Mouse (Mus musculus): ENCODE data around the gene Olfr351. TPM values are rescaled to one million over a fixed set of nuclear protein-coding genes. Genes with fewer than 3 reads are reported as not detected.

Olfr351 gene
- not detected in 2 replicates for polyA plus RNA-seq (2015; fragmentation: Nextera tagmentation; extraction: Ambion mirVana)

DNA sequence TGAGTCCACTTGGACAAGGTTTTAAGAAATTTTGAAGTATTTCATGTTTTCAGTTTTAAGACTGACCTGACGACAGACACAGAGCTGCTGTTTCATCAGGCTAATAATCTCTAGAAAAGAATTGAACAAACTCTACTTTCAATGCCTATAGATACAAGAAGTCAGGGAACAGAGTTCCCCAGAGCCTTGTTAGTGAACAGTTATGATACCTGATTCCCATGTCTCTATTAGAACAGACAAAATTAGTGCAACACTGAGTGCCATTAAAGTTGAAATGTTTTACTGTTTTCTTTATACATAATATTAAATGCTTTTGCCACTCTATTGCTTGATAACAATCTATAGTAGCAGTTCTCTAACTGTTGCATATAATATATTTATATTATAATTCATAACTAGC, at the start of gene Olfr351:
Olfr351 (minus strand) TSS at position 101 of the 400 bp plus-strand sequence.
- Histone ChIP-seq H3K36me3 (ENCODE audit: control insufficient read depth, insufficient read depth, low read length) (no peaks in the 10 kb centered on the region), H3K4me3 (ENCODE audit: low read length) (no peak within 1 kb of the TSS), H3K9ac (ENCODE audit: low read depth, low read length) (no peak within 1 kb of the TSS), H3K4me1 (ENCODE audit: control insufficient read depth, insufficient read depth, low read depth, low read length) (no peaks in the 10 kb centered on the region), H3K9me3 (ENCODE audit: control insufficient read depth, low read length) (peaks cover 8% of the 10 kb centered on the region), H3K4me2 (ENCODE audit: low read length) (no peak within 1 kb of the TSS), H3K27me3 (replicated peaks; ENCODE audit: control insufficient read depth, insufficient read depth, low read length) (no peaks in the 10 kb centered on the region), H3K27ac (ENCODE audit: low read depth, low read length) (no peak within 1 kb of the TSS)
- ATAC-seq: no peak
- 73% methylated on average over 1 of the region's 1 CpGs for WGBS

DNA sequence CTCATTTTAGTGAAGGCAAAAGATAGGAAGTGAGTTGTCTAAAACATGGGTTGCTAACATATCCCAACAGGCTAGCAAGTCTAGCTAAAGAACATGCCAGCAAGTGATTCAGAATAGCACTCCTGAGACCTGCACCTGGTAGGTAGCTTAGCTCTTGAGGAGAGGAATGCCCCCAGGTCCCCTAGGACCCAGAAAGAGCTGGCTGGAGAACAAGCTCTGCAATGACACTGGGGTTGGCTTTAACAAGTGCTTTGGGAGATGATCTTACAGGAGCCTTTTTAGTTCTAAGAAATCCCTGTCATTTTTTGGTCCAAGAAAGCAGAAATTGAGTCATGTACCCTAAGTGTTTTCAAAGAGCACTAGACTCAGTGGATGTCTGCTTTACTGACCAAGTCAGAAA, 42.9 kb upstream of the Olfr351 start, which contains the start of gene Olfr354:
Olfr354 (plus strand) TSS at position 301 of the 400 bp plus-strand sequence.
- H3K9me3 ChIP-seq (ENCODE audit: control insufficient read depth, low read length): peaks cover 3% of the 10 kb centered on the region; the same call in 1 of the 2 replicates
- no peak within 1 kb of the TSS for H3K4me3 ChIP-seq (ENCODE audit: low read length)
- H3K4me2 ChIP-seq (ENCODE audit: low read length): no peak within 1 kb of the TSS
- ATAC-seq: no peak
- H3K27me3 ChIP-seq (replicated peaks; ENCODE audit: control insufficient read depth, insufficient read depth, low read length): no peaks in the 10 kb centered on the region
- no peak within 1 kb of the TSS for H3K9ac ChIP-seq (ENCODE audit: low read depth, low read length)
- H3K4me1 ChIP-seq (ENCODE audit: control insufficient read depth, insufficient read depth, low read depth, low read length): no peaks in the 10 kb centered on the region
- no peaks in the 10 kb centered on the region for H3K36me3 ChIP-seq (ENCODE audit: control insufficient read depth, insufficient read depth, low read length)
- no peak within 1 kb of the TSS for H3K27ac ChIP-seq (ENCODE audit: low read depth, low read length)

DNA sequence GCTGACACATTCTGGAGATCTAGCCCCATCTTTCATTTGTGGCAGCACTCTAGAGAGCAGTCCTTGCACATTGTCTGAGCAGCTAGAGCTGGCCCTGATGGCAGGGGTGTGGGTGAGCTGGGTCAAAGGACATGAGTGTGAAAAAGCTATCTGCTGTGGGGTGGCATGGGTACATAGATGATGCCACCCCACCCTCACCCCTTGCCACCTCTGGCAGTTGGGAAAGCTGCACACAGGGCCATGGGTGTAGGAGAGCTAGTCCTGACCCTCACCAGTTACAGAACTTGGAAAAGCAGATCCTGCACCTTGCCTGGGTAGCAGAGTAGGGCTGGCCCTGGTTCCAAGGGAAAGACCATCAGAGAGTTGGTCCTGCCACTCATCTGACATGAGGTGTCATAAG, 34.7 kb upstream of the Olfr351 start:
- ATAC-seq: no peak
- Histone ChIP-seq H3K27ac (ENCODE audit: low read depth, low read length) (no peak overlapping the region), H3K9me3 (ENCODE audit: control insufficient read depth, low read length) (peaks cover 12% of the 10 kb centered on the region), H3K27me3 (replicated peaks; ENCODE audit: control insufficient read depth, insufficient read depth, low read length) (no peaks in the 10 kb centered on the region), H3K4me1 (ENCODE audit: control insufficient read depth, insufficient read depth, low read depth, low read length) (no peaks in the 10 kb centered on the region), H3K4me3 (ENCODE audit: low read length) (no peak overlapping the region), H3K4me2 (ENCODE audit: low read length) (no peak overlapping the region), H3K9ac (ENCODE audit: low read depth, low read length) (no peak overlapping the region), H3K36me3 (ENCODE audit: control insufficient read depth, insufficient read depth, low read length) (no peaks in the 10 kb centered on the region)

DNA sequence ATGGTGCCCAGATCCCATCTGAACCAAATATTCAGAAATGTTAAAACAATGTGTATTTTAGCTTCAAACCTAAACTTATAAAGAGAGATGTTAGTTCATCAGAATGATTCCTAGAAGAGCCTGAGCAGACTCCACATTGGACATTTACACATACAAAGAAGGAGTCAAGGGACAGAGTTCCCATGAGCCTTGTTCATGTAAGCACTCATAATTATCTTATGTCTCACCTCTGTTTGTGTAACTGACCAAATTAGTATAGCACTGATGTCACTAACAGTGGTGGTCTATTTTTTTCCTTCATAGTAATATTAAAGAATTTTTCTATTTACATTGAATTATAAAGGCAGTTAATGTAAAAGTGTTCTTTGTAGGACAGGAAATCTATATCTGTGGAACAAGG, 30.4 kb upstream of the Olfr351 start, which contains the start of gene Olfr353:
Olfr353 (minus strand) TSS at position 101 of the 400 bp plus-strand sequence.
- no peak within 1 kb of the TSS for H3K4me3 ChIP-seq (ENCODE audit: low read length)
- no peak for ATAC-seq
- H3K4me1 ChIP-seq (ENCODE audit: control insufficient read depth, insufficient read depth, low read depth, low read length): no peaks in the 10 kb centered on the region
- H3K4me2 ChIP-seq (ENCODE audit: low read length): no peak within 1 kb of the TSS
- no peaks in the 10 kb centered on the region for H3K36me3 ChIP-seq (ENCODE audit: control insufficient read depth, insufficient read depth, low read length)
- peaks cover 3% of the 10 kb centered on the region; the same call in 1 of the 2 replicates for H3K9me3 ChIP-seq (ENCODE audit: control insufficient read depth, low read length)
- H3K27ac ChIP-seq (ENCODE audit: low read depth, low read length): no peak within 1 kb of the TSS
- H3K27me3 ChIP-seq (replicated peaks; ENCODE audit: control insufficient read depth, insufficient read depth, low read length): no peaks in the 10 kb centered on the region
- no peak within 1 kb of the TSS for H3K9ac ChIP-seq (ENCODE audit: low read depth, low read length)

DNA sequence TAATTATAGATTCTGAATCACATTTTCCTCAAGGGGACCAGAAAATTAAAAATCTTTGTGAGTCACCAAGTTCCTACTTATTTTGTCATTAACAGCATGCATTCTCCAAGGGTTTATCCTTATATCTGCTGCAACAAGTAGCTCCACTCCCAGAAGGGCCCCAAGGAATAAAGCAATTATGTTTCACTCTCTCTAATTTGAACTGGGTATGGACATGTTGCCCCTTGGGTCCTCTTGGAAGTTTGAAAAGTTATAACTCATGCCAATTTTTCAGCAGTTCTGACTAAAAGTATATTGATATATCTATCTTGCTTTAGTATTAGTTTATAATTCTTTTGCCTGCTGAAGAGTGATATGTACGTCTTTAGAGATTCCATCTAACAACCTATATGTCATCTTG, 5.7 kb upstream of the Olfr351 start, which contains the start of gene Olfr352:
Olfr352 (plus strand) TSS at position 301 of the 400 bp plus-strand sequence.
- ATAC-seq: no peak
- Histone ChIP-seq H3K9me3 (ENCODE audit: control insufficient read depth, low read length) (peaks cover 15% of the 10 kb centered on the region), H3K4me3 (ENCODE audit: low read length) (no peak within 1 kb of the TSS), H3K4me1 (ENCODE audit: control insufficient read depth, insufficient read depth, low read depth, low read length) (no peaks in the 10 kb centered on the region), H3K27me3 (replicated peaks; ENCODE audit: control insufficient read depth, insufficient read depth, low read length) (no peaks in the 10 kb centered on the region), H3K4me2 (ENCODE audit: low read length) (no peak within 1 kb of the TSS), H3K27ac (ENCODE audit: low read depth, low read length) (no peak within 1 kb of the TSS), H3K36me3 (ENCODE audit: control insufficient read depth, insufficient read depth, low read length) (no peaks in the 10 kb centered on the region), H3K9ac (ENCODE audit: low read depth, low read length) (no peak within 1 kb of the TSS)
- 79% methylated on average over 1 of the region's 1 CpGs for WGBS

DNA sequence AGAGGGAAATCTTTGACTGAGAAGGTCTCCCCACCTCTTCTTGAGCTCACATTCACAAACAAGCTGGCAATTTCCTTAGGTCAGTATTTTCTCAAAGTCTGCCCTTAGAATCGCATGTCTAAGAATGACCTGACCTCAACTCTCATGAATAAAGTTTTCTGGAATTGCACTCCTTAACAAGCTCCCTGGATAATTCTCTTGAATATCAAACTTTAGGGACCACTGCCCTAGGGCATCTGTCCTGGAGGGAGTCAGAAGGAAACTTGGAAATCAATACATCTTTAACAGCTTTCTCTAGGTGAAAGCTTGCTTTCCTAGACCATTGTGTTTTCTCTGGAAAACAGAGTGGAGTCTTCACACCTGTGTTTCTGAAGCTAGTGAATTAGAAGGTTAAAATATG, 16.4 kb downstream of the Olfr351 start, which contains the start of gene Olfr350:
Olfr350 (plus strand) TSS at position 301 of the 400 bp plus-strand sequence.
- Histone ChIP-seq H3K4me2 (ENCODE audit: low read length) (no peak within 1 kb of the TSS), H3K4me1 (ENCODE audit: control insufficient read depth, insufficient read depth, low read depth, low read length) (no peaks in the 10 kb centered on the region), H3K4me3 (ENCODE audit: low read length) (no peak within 1 kb of the TSS), H3K27ac (ENCODE audit: low read depth, low read length) (no peak within 1 kb of the TSS), H3K27me3 (replicated peaks; ENCODE audit: control insufficient read depth, insufficient read depth, low read length) (no peaks in the 10 kb centered on the region), H3K9me3 (ENCODE audit: control insufficient read depth, low read length) (peaks cover 4% of the 10 kb centered on the region; the same call in 1 of the 2 replicates), H3K36me3 (ENCODE audit: control insufficient read depth, insufficient read depth, low read length) (no peaks in the 10 kb centered on the region), H3K9ac (ENCODE audit: low read depth, low read length) (no peak within 1 kb of the TSS)
- WGBS: 81% methylated on average over 1 of the region's 1 CpGs
- ATAC-seq: no peak

DNA sequence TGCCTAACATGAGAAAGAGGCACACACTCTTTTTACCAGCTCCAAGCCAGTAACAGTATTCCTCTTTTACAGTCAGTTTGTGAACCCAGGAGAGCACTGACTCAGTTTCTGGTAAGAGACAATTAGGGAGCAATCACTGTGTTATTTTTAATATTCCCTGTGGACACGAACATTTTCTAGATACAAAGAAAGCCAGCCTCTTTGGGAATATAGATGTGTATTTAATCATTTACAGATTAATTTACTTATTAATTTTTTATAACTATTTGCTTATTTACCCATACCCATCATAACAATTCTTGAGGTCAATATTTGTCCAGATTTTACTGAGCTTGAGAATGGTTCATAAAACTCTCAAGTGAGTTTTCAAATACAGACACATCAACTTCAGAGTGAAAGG, 45.5 kb downstream of the Olfr351 start, which contains the start of gene Olfr3:
Olfr3 (minus strand) TSS at position 101 of the 400 bp plus-strand sequence.
- ATAC-seq: no peak
- 74% methylated on average over 1 of the region's 1 CpGs for WGBS
- no peak within 1 kb of the TSS for H3K4me2 ChIP-seq (ENCODE audit: low read length)

More for the DNA sequence above, 45.5 kb downstream of the Olfr351 start, which contains the start of gene Olfr3:
- Histone ChIP-seq H3K27me3 (replicated peaks; ENCODE audit: control insufficient read depth, insufficient read depth, low read length) (no peaks in the 10 kb centered on the region), H3K9me3 (ENCODE audit: control insufficient read depth, low read length) (peaks cover 18% of the 10 kb centered on the region), H3K4me3 (ENCODE audit: low read length) (no peak within 1 kb of the TSS), H3K9ac (ENCODE audit: low read depth, low read length) (no peak within 1 kb of the TSS), H3K36me3 (ENCODE audit: control insufficient read depth, insufficient read depth, low read length) (no peaks in the 10 kb centered on the region), H3K27ac (ENCODE audit: low read depth, low read length) (no peak within 1 kb of the TSS), H3K4me1 (ENCODE audit: control insufficient read depth, insufficient read depth, low read depth, low read length) (no peaks in the 10 kb centered on the region)

Other genes starting within 250 kb of the Olfr351 start
- gene Olfr345, start 222.6 kb downstream of the Olfr351 start, polyA plus RNA-seq (2015; fragmentation: Nextera tagmentation; extraction: Ambion mirVana): not detected in 2 replicates
- not detected in 2 replicates for gene Olfr346, start 176.9 kb downstream of the Olfr351 start, polyA plus RNA-seq (2015; fragmentation: Nextera tagmentation; extraction: Ambion mirVana)
- gene Olfr347, start 130.8 kb downstream of the Olfr351 start, polyA plus RNA-seq (2015; fragmentation: Nextera tagmentation; extraction: Ambion mirVana): not detected in 2 replicates
- gene Olfr348, start 78.4 kb downstream of the Olfr351 start, polyA plus RNA-seq (2015; fragmentation: Nextera tagmentation; extraction: Ambion mirVana): not detected in 2 replicates
- not detected in 2 replicates for gene Olfr50, start 72.1 kb downstream of the Olfr351 start, polyA plus RNA-seq (2015; fragmentation: Nextera tagmentation; extraction: Ambion mirVana)
- gene Olfr3, start 45.6 kb downstream of the Olfr351 start, polyA plus RNA-seq (2015; fragmentation: Nextera tagmentation; extraction: Ambion mirVana): not detected in 2 replicates
- gene Olfr350, start 16.4 kb downstream of the Olfr351 start, polyA plus RNA-seq (2015; fragmentation: Nextera tagmentation; extraction: Ambion mirVana): not detected in 2 replicates
- not detected in 2 replicates for gene Olfr352, start 5.8 kb upstream of the Olfr351 start, polyA plus RNA-seq (2015; fragmentation: Nextera tagmentation; extraction: Ambion mirVana)
- gene Olfr353, start 30.3 kb upstream of the Olfr351 start, polyA plus RNA-seq (2015; fragmentation: Nextera tagmentation; extraction: Ambion mirVana): not detected in 2 replicates
- not detected in 2 replicates for gene Olfr354, start 43.0 kb upstream of the Olfr351 start, polyA plus RNA-seq (2015; fragmentation: Nextera tagmentation; extraction: Ambion mirVana)
- gene Olfr355, start 66.2 kb upstream of the Olfr351 start, polyA plus RNA-seq (2015; fragmentation: Nextera tagmentation; extraction: Ambion mirVana): not detected in 2 replicates
- gene Olfr356, start 74.5 kb upstream of the Olfr351 start, polyA plus RNA-seq (2015; fragmentation: Nextera tagmentation; extraction: Ambion mirVana): not detected in 2 replicates
- gene Olfr357, start 131.2 kb upstream of the Olfr351 start, polyA plus RNA-seq (2015; fragmentation: Nextera tagmentation; extraction: Ambion mirVana): not detected in 2 replicates
- not detected in 2 replicates for gene Olfr358, start 146.7 kb upstream of the Olfr351 start, polyA plus RNA-seq (2015; fragmentation: Nextera tagmentation; extraction: Ambion mirVana)
- gene Olfr360, start 203.1 kb upstream of the Olfr351 start, polyA plus RNA-seq (2015; fragmentation: Nextera tagmentation; extraction: Ambion mirVana): not detected in 2 replicates
- not detected in 2 replicates for gene Olfr361, start 226.6 kb upstream of the Olfr351 start, polyA plus RNA-seq (2015; fragmentation: Nextera tagmentation; extraction: Ambion mirVana)

All from hindbrain, embryonic 16.5 days (tissue).